Mouse (Mus musculus): ENCODE data around the gene Srsf6.
"Not testable (repeated sequence)": the region's sequence is repeated elsewhere in the genome, so short reads cannot be mapped to it uniquely, and the experiment has no call there.

Gene Srsf6

GRCm38 (mm10) chr2:162931123-162931673, at the start of gene Srsf6:
Srsf6 (plus strand) TSS chr2:162931528.
- peak; percentile 81 for DNase-seq (ENCODE audit: low read depth)

GRCm38 (mm10) chr2:162884101-162884500, 47.2 kb upstream of the Srsf6 start:
- no peak for DNase-seq (ENCODE audit: low read depth)

GRCm38 (mm10) chr2:162887121-162887520, 44.2 kb upstream of the Srsf6 start:
- DNase-seq (ENCODE audit: low read depth), result no peak

GRCm38 (mm10) chr2:162888677-162889076, 42.7 kb upstream of the Srsf6 start:
- no peak for DNase-seq (ENCODE audit: low read depth)

GRCm38 (mm10) chr2:162889191-162889590, 42.1 kb upstream of the Srsf6 start:
- no peak for DNase-seq (ENCODE audit: low read depth)

- DNase-seq (ENCODE audit: low read depth), result no peak
Observed at GRCm38 (mm10) chr2:162889731-162890130, 41.6 kb upstream of the Srsf6 start.

DNA sequence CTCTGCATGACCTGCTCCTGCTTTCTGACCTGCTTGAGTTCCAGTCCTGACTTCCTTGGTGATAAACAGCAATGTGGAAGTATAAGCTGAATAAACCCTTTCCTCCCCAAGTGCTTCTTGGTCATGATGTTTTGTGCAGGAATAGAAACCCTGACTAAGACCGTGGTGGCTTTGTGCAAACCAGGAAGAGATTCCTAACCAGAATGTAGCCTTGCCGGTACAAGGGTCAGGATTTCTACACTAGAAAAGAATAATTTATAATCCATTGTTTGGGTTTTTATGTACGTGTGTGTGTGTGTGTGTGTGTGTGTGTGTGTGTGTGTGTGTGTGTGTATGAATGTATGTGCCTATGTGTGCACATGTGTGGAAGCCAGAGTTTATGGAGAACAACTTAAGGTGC, 38.3 kb upstream of the Srsf6 start:
- DNase-seq (ENCODE audit: low read depth), result not testable (repeated sequence)

DNA sequence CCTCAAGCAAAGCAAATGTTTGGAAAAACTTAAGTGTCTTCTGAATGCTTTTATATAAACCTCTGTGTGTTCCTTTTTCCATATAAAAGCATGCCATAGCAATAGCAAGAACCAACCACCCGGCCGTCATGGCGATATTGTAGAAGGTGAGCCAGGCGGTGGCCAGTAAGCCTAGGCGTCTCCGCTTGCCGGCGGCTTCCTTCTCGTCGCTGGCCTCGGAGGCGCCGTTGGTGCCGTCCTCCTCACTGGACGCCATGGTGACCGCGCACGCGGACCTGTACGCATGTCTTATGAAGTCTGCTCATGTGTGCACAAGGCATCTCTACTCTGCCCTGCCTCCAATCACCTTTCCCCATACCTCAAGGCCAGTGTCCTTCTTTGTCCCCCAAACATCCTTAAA, 32.1 kb upstream of the Srsf6 start:
- DNase-seq (ENCODE audit: low read depth), result not testable (repeated sequence)

GRCm38 (mm10) chr2:162899880-162900589, 31.3 kb upstream of the Srsf6 start:
- no peak for DNase-seq (ENCODE audit: low read depth)

DNA sequence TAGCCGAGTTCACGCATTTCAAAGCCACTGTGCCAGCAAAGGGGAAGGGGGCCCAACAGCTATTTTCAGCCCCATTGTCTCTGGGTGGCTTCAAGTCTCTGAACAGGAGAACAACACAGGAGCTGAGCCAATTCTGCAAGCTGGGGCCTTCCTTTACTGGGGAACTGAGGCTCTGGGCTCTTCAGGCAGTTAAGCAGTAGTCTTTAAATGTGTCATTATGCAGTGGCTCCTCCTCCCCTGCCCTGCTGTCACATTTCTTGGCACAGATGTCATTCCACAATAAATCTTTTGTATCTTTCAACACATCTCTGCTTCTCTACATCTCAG, 30.8 kb upstream of the Srsf6 start:
- no peak for DNase-seq (ENCODE audit: low read depth)

DNA sequence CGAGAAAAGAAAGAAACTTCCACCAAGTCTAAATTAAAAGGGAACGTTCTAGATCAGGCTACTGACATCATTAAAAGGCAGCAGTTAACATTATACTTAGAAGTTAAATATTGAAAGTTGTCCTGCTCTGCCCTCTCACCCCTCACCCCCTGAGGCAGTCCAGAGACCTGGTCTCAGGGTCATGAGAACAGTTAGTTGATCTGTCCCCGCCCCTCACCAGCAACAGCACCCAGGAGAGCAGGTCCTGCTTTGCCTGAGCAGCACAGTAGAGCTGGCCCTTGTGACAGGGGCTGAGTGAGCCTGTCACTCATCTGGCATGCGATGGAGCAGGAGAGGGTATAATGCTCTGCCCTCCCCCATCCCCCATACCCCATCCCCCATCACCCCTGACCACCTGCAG, 25.4 kb upstream of the Srsf6 start:
- no peak for DNase-seq (ENCODE audit: low read depth)

- DNase-seq (ENCODE audit: low read depth), result no peak
Observed at GRCm38 (mm10) chr2:162908052-162908491, 23.3 kb upstream of the Srsf6 start.

- no peak for DNase-seq (ENCODE audit: low read depth)
Observed at GRCm38 (mm10) chr2:162914040-162914439, 17.3 kb upstream of the Srsf6 start.

DNA sequence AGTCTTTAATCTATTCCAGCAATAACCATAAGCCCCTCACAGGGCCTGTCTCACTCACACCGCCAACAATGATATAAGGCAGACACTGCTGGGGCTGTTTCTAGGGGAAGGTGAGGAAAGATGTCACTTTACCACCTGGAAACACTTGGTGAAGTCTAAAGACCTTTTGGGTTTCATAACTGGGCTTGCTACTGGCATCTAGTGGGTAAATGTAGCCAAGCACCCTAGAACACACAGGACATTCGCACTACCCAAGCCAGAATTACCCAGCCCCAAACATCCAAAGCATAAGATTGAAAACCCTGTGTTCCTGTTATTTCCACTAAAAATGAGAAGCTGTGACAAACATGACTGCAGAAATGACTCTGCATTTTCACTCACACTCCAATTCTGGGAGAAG, 16.8 kb upstream of the Srsf6 start:
- DNase-seq (ENCODE audit: low read depth), result no peak

DNA sequence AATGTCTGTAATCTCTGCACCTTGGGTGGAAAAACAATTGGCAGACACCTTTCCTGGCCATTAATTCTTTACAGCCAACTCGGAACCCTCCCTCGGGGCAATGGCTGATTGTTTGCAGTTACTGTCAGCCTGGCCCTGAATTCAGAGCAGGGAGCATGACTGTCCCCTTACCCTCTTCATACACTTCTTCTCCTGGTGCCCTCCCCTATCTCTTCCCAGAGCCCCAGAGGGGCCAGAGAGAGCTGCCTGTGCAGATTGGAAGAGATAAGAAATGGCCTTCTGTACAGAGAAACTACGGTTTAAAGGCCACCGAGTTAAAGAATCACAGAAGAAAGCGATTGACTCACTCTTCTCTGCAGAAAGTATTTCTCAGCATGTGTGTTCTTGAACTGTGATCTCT, 11.4 kb upstream of the Srsf6 start:
- no peak for DNase-seq (ENCODE audit: low read depth)

GRCm38 (mm10) chr2:162922183-162922582, 9.1 kb upstream of the Srsf6 start:
- peak; percentile 53 for DNase-seq (ENCODE audit: low read depth)

DNA sequence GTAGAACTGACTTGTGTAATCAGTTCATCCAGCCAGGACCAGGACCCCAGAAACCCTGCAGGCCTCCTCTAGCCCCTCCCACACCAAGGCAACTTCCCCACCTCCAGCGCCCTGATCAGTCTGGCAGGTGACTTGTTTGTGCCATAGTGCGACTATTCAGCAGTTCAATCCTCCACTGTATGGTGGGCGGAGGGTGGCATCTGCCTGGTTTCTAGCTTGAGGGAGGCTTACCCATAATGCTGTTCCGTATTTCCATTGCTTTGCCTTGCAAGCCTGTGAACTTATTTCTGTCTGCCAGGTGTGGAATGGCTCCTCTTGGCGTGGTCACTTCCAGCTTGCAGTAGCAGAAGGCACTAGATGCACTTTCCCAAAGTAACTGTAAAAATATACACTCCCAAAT, 8.5 kb upstream of the Srsf6 start:
- DNase-seq (ENCODE audit: low read depth), result no peak

- DNase-seq (ENCODE audit: low read depth), result no peak
Observed at GRCm38 (mm10) chr2:162924126-162924525, 7.2 kb upstream of the Srsf6 start.

DNA sequence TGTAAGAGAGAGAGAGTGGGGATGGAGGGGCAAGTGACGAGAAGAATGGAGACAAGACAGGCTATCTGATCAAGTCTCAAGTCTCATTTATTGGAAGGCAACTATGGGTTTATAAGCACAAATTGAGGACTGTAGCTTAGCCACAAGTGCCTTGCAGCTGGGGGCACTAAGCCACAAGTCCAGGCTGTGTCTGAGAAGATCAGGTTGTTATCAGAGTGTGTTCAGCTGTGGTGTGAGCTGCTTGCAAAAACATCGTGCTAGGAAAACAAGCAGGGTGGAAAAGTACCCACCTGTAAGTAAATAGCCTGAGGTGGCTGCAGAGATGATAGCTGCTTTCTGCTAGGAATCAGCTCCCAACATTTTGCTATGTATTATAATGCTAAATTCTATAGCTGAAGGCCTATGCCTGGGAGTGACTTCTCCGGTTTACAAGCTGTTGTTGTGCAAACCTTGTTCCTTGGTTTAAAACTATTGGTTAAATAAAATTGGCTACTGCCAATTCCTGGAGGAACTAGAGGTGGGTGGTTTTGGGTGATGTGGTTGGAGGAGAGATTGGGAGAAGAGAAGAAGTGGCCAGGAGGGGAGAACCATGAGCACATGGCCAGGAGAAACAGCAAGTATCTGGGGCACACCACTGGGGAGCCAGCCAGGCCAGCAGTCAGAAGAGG, 3.3 kb upstream of the Srsf6 start:
- no peak for DNase-seq (ENCODE audit: low read depth)

DNA sequence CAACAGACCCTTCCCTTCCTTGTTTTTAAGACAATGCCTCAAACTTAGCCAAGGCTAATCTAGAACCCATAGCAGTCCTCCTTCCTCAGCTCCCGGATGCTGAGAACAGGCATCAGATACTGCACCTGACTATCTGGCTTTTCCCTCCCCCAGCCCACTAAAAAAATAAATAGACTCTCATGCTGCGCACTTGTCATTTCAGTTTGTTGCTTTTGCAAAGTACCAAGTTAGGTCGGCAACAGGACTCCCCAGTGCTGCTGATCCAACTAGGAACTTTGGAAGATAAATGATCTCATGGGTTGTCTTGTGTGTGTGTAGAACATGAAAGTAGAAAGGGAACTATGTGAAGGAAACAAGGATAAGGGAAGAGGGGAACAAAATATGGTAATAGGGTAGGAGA, 1.6 kb upstream of the Srsf6 start:
- no peak for DNase-seq (ENCODE audit: low read depth)

GRCm38 (mm10) chr2:162930516-162931122, 709 bp upstream of the Srsf6 start:
- DNase-seq (ENCODE audit: low read depth), result no peak

- peak; percentile 70 for DNase-seq (ENCODE audit: low read depth)
Observed at GRCm38 (mm10) chr2:162931674-162932650, 634 bp downstream of the Srsf6 start.

Measured in c-Kit-positive CD71-positive TER-119-negative erythroid progenitor cells, embryonic 14.5 days (primary cell).